Mouse (Mus musculus): ENCODE measurements around the gene Ahcyl1. TPM values are rescaled to one million over a fixed set of nuclear protein-coding genes. Genes with fewer than 3 reads are reported as not detected.

The Ahcyl1 gene
- polyA plus RNA-seq (2014; fragmentation: Nextera tagmentation; extraction: Ambion mirVana) = 99.5 and 103 TPM in 2 replicates

- H3K4me3 ChIP-seq (ENCODE audit: low read depth, low read length) = peak within 1 kb of the TSS; percentile 92
- no peaks in the 10 kb centered on the region for H3K27me3 ChIP-seq (ENCODE audit: control insufficient read depth, insufficient read depth, low read length)
- under 1% methylated on average over 90 of the region's 93 CpGs for WGBS
- H3K9ac ChIP-seq (replicated peaks; ENCODE audit: low read depth, low read length) = peak within 1 kb of the TSS; percentile 96
- no peaks in the 10 kb centered on the region for H3K9me3 ChIP-seq (ENCODE audit: control insufficient read depth, low read depth, low read length)
- H3K36me3 ChIP-seq (ENCODE audit: control insufficient read depth, insufficient read depth, low read length) = no peaks in the 10 kb centered on the region; the same call in 1 of the 2 replicates
- peak; percentile 99 for ATAC-seq (ENCODE audit: insufficient number of reproducible peaks, insufficient read depth, low FRiP score, low read depth)
- peaks cover 21% of the 10 kb centered on the region for H3K4me1 ChIP-seq (ENCODE audit: control insufficient read depth, insufficient read depth, low read length)
- peak within 1 kb of the TSS; percentile 90 for H3K4me2 ChIP-seq (replicated peaks; ENCODE audit: low read depth, low read length)
- H3K27ac ChIP-seq (ENCODE audit: low read length) = peak within 1 kb of the TSS; percentile 90
These were observed at the start of gene Ahcyl1 for GRCm38 (mm10) chr3:107695948-107696881. TSS of gene Ahcyl1 (minus strand) at chr3:107696560.

DNA sequence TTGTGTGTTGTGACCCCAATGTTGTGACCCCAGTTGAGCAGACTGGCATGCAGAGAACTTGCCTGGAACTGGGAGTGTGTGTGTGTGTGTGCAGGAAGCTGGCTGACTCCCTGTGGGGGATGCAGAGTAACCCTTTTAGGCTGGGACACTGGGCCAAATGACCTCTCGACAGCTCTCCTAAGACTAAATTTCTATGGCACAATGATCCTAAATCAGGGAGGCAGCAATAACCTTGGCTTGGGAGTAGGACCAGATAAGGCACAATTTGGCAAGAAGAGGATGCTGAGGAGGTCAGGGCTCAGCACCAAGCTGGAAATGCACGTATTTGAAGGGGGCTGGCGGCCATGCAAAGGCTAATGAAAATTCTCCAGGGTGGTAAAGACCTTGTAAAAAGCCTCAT, 49.7 kb upstream of the Ahcyl1 start:
- no peak for ATAC-seq (ENCODE audit: insufficient number of reproducible peaks, insufficient read depth, low FRiP score, low read depth)
- WGBS = 86% methylated on average over 3 of the region's 3 CpGs
- H3K4me3 ChIP-seq (ENCODE audit: low read depth, low read length) = no peak overlapping the region

GRCm38 (mm10) chr3:107743650-107744049, 47.3 kb upstream of the Ahcyl1 start:
- ATAC-seq (ENCODE audit: insufficient number of reproducible peaks, insufficient read depth, low FRiP score, low read depth) = no peak
- Histone ChIP-seq H3K4me3 (ENCODE audit: low read depth, low read length) (no peak overlapping the region), H3K9ac (replicated peaks; ENCODE audit: low read depth, low read length) (no peak overlapping the region), H3K9me3 (ENCODE audit: control insufficient read depth, low read depth, low read length) (no peaks in the 10 kb centered on the region), H3K27me3 (ENCODE audit: control insufficient read depth, insufficient read depth, low read length) (no peaks in the 10 kb centered on the region), H3K27ac (ENCODE audit: low read length) (no peak overlapping the region), H3K4me2 (replicated peaks; ENCODE audit: low read depth, low read length) (no peak overlapping the region), H3K4me1 (ENCODE audit: control insufficient read depth, insufficient read depth, low read length) (peaks cover 28% of the 10 kb centered on the region), H3K36me3 (ENCODE audit: control insufficient read depth, insufficient read depth, low read length) (peaks cover 13% of the 10 kb centered on the region; the same call in 1 of the 2 replicates)
- WGBS = 91% methylated on average over 1 of the region's 1 CpGs

More for the DNA sequence above, 49.7 kb upstream of the Ahcyl1 start:
- peaks cover 10% of the 10 kb centered on the region for H3K4me1 ChIP-seq (ENCODE audit: control insufficient read depth, insufficient read depth, low read length)
- H3K9me3 ChIP-seq (ENCODE audit: control insufficient read depth, low read depth, low read length) = no peaks in the 10 kb centered on the region
- peaks cover 24% of the 10 kb centered on the region for H3K36me3 ChIP-seq (ENCODE audit: control insufficient read depth, insufficient read depth, low read length)
- no peak overlapping the region for H3K4me2 ChIP-seq (replicated peaks; ENCODE audit: low read depth, low read length)
- no peak overlapping the region for H3K27ac ChIP-seq (ENCODE audit: low read length)
- H3K9ac ChIP-seq (replicated peaks; ENCODE audit: low read depth, low read length) = no peak overlapping the region
- H3K27me3 ChIP-seq (ENCODE audit: control insufficient read depth, insufficient read depth, low read length) = no peaks in the 10 kb centered on the region

GRCm38 (mm10) chr3:107743107-107743506, 46.7 kb upstream of the Ahcyl1 start:
- no peaks in the 10 kb centered on the region for H3K9me3 ChIP-seq (ENCODE audit: control insufficient read depth, low read depth, low read length)
- H3K4me1 ChIP-seq (ENCODE audit: control insufficient read depth, insufficient read depth, low read length) = peaks cover 28% of the 10 kb centered on the region
- H3K4me2 ChIP-seq (replicated peaks; ENCODE audit: low read depth, low read length) = no peak overlapping the region
- H3K36me3 ChIP-seq (ENCODE audit: control insufficient read depth, insufficient read depth, low read length) = peaks cover 9% of the 10 kb centered on the region; the same call in 1 of the 2 replicates
- no peak overlapping the region for H3K4me3 ChIP-seq (ENCODE audit: low read depth, low read length)
- no peak overlapping the region for H3K27ac ChIP-seq (ENCODE audit: low read length)
- H3K27me3 ChIP-seq (ENCODE audit: control insufficient read depth, insufficient read depth, low read length) = no peaks in the 10 kb centered on the region
- no peak for ATAC-seq (ENCODE audit: insufficient number of reproducible peaks, insufficient read depth, low FRiP score, low read depth)
- 32% methylated on average over 3 of the region's 3 CpGs for WGBS
- H3K9ac ChIP-seq (replicated peaks; ENCODE audit: low read depth, low read length) = no peak overlapping the region

DNA sequence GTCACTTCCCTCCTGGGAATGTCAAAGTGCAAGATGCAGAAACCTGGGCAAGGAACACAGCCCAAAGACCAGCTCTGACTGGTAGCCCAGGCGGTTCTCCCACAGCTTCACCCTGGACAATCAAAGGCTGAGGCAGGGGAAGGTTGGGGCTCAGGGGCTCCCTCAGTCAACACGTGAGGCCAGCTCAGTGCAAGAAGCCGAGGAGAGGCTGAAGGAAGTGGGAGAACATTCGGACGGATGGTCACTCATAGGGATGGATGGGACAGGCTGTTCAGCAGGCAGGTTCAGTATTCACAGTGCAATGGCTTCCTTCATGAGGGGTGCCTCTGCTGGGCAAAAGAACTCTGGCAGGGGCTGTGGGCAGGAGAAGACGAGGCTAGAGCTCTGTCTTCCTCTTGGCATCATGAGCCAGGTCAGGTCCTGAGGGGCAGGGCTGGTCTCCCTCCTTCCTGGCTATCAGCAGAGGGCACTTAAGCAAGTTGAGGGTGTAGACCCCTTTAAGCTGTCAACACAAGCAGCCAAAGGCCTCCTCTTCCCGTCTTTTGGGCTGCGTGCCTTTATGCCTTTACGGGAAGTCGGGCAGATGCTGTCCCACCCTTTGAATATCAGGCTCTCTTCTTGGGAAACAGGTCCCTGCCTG, 45.8 kb upstream of the Ahcyl1 start:
- Histone ChIP-seq H3K27ac (ENCODE audit: low read length) (peak overlapping the region; percentile 22; the same call in 1 of the 2 replicates), H3K36me3 (ENCODE audit: control insufficient read depth, insufficient read depth, low read length) (peaks cover 5% of the 10 kb centered on the region; the same call in 1 of the 2 replicates), H3K9me3 (ENCODE audit: control insufficient read depth, low read depth, low read length) (no peaks in the 10 kb centered on the region), H3K4me2 (replicated peaks; ENCODE audit: low read depth, low read length) (no peak overlapping the region), H3K27me3 (ENCODE audit: control insufficient read depth, insufficient read depth, low read length) (no peaks in the 10 kb centered on the region), H3K4me1 (ENCODE audit: control insufficient read depth, insufficient read depth, low read length) (peaks cover 28% of the 10 kb centered on the region), H3K4me3 (ENCODE audit: low read depth, low read length) (no peak overlapping the region), H3K9ac (replicated peaks; ENCODE audit: low read depth, low read length) (no peak overlapping the region)
- 80% methylated on average over 10 of the region's 10 CpGs for WGBS
- ATAC-seq (ENCODE audit: insufficient number of reproducible peaks, insufficient read depth, low FRiP score, low read depth) = no peak

DNA sequence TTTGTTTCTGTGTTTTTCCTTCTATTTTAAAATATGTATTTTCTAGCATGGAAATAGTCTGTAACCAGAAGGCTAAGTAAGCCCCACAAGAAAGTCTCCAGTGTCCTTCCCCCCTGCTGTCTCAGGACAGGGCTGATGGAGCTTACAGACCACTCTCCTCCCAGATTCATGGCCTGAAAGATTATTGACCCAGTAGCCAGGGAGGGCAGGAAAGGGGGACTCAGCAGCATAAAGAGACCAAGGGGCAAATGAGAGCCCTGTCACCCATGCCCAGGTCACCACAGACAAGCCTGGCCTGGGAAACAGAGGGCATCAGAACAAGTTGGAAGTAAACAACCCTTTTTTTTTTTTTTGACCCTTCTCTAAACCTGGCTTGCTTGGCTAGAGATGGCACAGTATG, 45.0 kb upstream of the Ahcyl1 start:
- ATAC-seq (ENCODE audit: insufficient number of reproducible peaks, insufficient read depth, low FRiP score, low read depth) = no peak
- Histone ChIP-seq H3K36me3 (ENCODE audit: control insufficient read depth, insufficient read depth, low read length) (no peaks in the 10 kb centered on the region; the same call in 1 of the 2 replicates), H3K4me3 (ENCODE audit: low read depth, low read length) (no peak overlapping the region), H3K27me3 (ENCODE audit: control insufficient read depth, insufficient read depth, low read length) (no peaks in the 10 kb centered on the region), H3K4me2 (replicated peaks; ENCODE audit: low read depth, low read length) (no peak overlapping the region), H3K9me3 (ENCODE audit: control insufficient read depth, low read depth, low read length) (no peaks in the 10 kb centered on the region), H3K27ac (ENCODE audit: low read length) (peak overlapping the region; percentile 88), H3K4me1 (ENCODE audit: control insufficient read depth, insufficient read depth, low read length) (peaks cover 28% of the 10 kb centered on the region), H3K9ac (replicated peaks; ENCODE audit: low read depth, low read length) (no peak overlapping the region)

GRCm38 (mm10) chr3:107740578-107741207, 44.3 kb upstream of the Ahcyl1 start:
- no peak overlapping the region for H3K4me3 ChIP-seq (ENCODE audit: low read depth, low read length)
- peaks cover 28% of the 10 kb centered on the region for H3K4me1 ChIP-seq (ENCODE audit: control insufficient read depth, insufficient read depth, low read length)
- H3K36me3 ChIP-seq (ENCODE audit: control insufficient read depth, insufficient read depth, low read length) = no peaks in the 10 kb centered on the region
- H3K9ac ChIP-seq (replicated peaks; ENCODE audit: low read depth, low read length) = no peak overlapping the region
- H3K27me3 ChIP-seq (ENCODE audit: control insufficient read depth, insufficient read depth, low read length) = no peaks in the 10 kb centered on the region
- WGBS = 6% methylated on average over 6 of the region's 6 CpGs
- no peak overlapping the region for H3K4me2 ChIP-seq (replicated peaks; ENCODE audit: low read depth, low read length)
- H3K9me3 ChIP-seq (ENCODE audit: control insufficient read depth, low read depth, low read length) = no peaks in the 10 kb centered on the region
- peak overlapping the region; percentile 88 for H3K27ac ChIP-seq (ENCODE audit: low read length)
- ATAC-seq (ENCODE audit: insufficient number of reproducible peaks, insufficient read depth, low FRiP score, low read depth) = peak; percentile 90

DNA sequence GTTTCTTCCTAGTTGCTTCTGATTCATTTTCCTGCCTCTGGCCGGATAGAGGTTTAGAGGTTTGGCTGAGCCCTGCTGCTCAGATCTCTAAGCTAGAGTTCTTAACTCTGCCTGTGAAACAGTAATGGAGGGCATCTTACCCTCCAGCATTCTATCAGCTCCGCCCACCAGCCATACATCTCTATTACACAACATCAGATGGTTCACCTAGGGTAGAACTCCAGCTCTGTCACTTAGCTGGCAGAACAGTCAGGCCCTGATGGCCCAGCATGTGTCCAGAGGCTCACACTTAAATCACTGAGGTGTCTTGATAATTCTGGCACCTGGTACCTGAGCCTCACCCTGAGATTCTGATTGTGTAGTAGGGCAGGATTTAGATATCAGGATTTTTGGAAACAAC, 43.6 kb upstream of the Ahcyl1 start:
- ATAC-seq (ENCODE audit: insufficient number of reproducible peaks, insufficient read depth, low FRiP score, low read depth) = no peak
- H3K9ac ChIP-seq (replicated peaks; ENCODE audit: low read depth, low read length) = no peak overlapping the region
- H3K4me1 ChIP-seq (ENCODE audit: control insufficient read depth, insufficient read depth, low read length) = peaks cover 28% of the 10 kb centered on the region
- no peaks in the 10 kb centered on the region for H3K9me3 ChIP-seq (ENCODE audit: control insufficient read depth, low read depth, low read length)
- H3K27ac ChIP-seq (ENCODE audit: low read length) = peak overlapping the region; percentile 88
- no peak overlapping the region for H3K4me2 ChIP-seq (replicated peaks; ENCODE audit: low read depth, low read length)
- H3K27me3 ChIP-seq (ENCODE audit: control insufficient read depth, insufficient read depth, low read length) = no peaks in the 10 kb centered on the region
- H3K36me3 ChIP-seq (ENCODE audit: control insufficient read depth, insufficient read depth, low read length) = no peaks in the 10 kb centered on the region
- whole genome bisulfite sequencing = 54% methylated on average over 2 of the region's 2 CpGs
- H3K4me3 ChIP-seq (ENCODE audit: low read depth, low read length) = no peak overlapping the region
